Mouse (Mus musculus) midbrain, postnatal 0 days (tissue): ENCODE measurements around the gene Rpl22. TPM values are rescaled to one million over a fixed set of nuclear protein-coding genes. Genes with fewer than 3 reads are reported as not detected.

Experiments used
- ATAC-seq: fragments of 200-750 bp; cut with Nextera tagmentation; 2 replicates; pipeline ENCODE4 v1.8.0; 2017; ENCODE audit warnings: moderate number of reproducible peaks, mild to moderate bottlenecking, moderate TSS enrichment, moderate library complexity; ENCODE audit not compliant: low FRiP score
- DNase-seq: peaks from one replicate; pipeline ENCODE4 v3.0.0-alpha.2; 2015; ENCODE audit warnings: low spot score
- H3K27ac ChIP-seq: fragments of 300-500 bp; sonication (generic); 2 replicates; pipeline ENCODE4 v1.5.1; 2014; ENCODE audit warnings: low read depth, mild to moderate bottlenecking, low read length, mixed read lengths
- H3K27me3 ChIP-seq: fragments of 300-500 bp; sonication (generic); 2 replicates; pipeline ENCODE4 v1.6.1; 2014; ENCODE audit warnings: low read length, control low read depth, mixed read lengths; ENCODE audit not compliant: insufficient read depth
- H3K36me3 ChIP-seq: fragments of 300-500 bp; sonication (generic); 2 replicates; pipeline ENCODE4 v1.6.1; 2014; ENCODE audit warnings: low read length, control low read depth, mixed read lengths; ENCODE audit not compliant: insufficient read depth
- H3K4me1 ChIP-seq: fragments of 300-500 bp; sonication (generic); 2 replicates; pipeline ENCODE4 v1.6.1; 2014; ENCODE audit warnings: mild to moderate bottlenecking, control low read depth, antibody characterized with exemption, low read length, mixed read lengths; ENCODE audit not compliant: insufficient read depth
- H3K4me2 ChIP-seq: fragments of 300-500 bp; sonication (generic); 2 replicates; pipeline ENCODE4 v1.6.1; 2014; ENCODE audit warnings: low read depth, mild to moderate bottlenecking, low read length, mixed read lengths; ENCODE audit not compliant: poor library complexity, severe bottlenecking
- H3K4me3 ChIP-seq: fragments of 300-500 bp; sonication (generic); 2 replicates; pipeline ENCODE4 v1.5.1; 2014; ENCODE audit warnings: low read depth, mild to moderate bottlenecking, low read length, moderate library complexity
- H3K9ac ChIP-seq: fragments of 300-500 bp; sonication (generic); replicated peaks from 2 replicates; pipeline ENCODE4 v1.6.1; 2014; ENCODE audit warnings: mild to moderate bottlenecking, low read length, moderate library complexity, mixed read lengths; ENCODE audit not compliant: poor library complexity, severe bottlenecking
- H3K9me3 ChIP-seq: fragments of 300-500 bp; sonication (generic); 2 replicates; pipeline ENCODE4 v1.6.1; 2016; ENCODE audit warnings: low read length, control low read depth
- CTCF ChIP-seq: IDR thresholded peaks from 2 replicates; pipeline ENCODE4 v1.5.1; 2016; ENCODE audit warnings: antibody characterized with exemption, mild to moderate bottlenecking
- WGBS: fragments of 180-500 bp; shearing (Covaris S2); extraction: QIAGEN DNeasy Blood & Tissue Kit; methylation state at CpG from one replicate; pipeline ENCODE4 v1.1.7; 2014; 5-methylcytosine and 5-hydroxymethylcytosine counted together
- polyA plus RNA-seq: library from polyadenylated mRNA; unstranded; fragments of >200 nt; fragmentation: Nextera tagmentation; extraction: Ambion mirVana; gene quantifications from 2 replicates; pipeline ENCODE4 v1.2.1, GENCODE M21; 2015
- total RNA-seq: library from RNA; depleted of rRNA; stranded (reverse); fragments of >200 nt; gene quantifications from 2 replicates; pipeline ENCODE4 v1.2.3, GENCODE M21; 2014

Rpl22 gene
- total and polyA plus RNA-seq, 2 experiments from 2014 or later = 148 to 177 TPM

- Histone ChIP-seq H3K4me2 (peak overlapping the region; percentile 85), H3K4me3 (no peak overlapping the region), H3K27me3 (no peaks in the 10 kb centered on the region), H3K9ac (no peak overlapping the region), H3K27ac (no peak overlapping the region), H3K9me3 (no peaks in the 10 kb centered on the region), H3K4me1 (0 out of 2 replicates have a peak, but pooled peaks cover 8% of the 10 kb centered on the region), H3K36me3 (peaks cover 34% of the 10 kb centered on the region)
- TF ChIP-seq CTCF = no peak
- WGBS = 81% methylated on average over 14 of the region's 14 CpGs
- ATAC-seq = no peak
- DNase-seq = no peak
Observed at GRCm38 (mm10) chr4:152298836-152299235, 26.7 kb upstream of the Rpl22 start.

- no peaks in the 10 kb centered on the region for H3K9me3 ChIP-seq
- H3K27ac ChIP-seq = no peak overlapping the region
- no peaks in the 10 kb centered on the region for H3K27me3 ChIP-seq
- peaks cover 46% of the 10 kb centered on the region for H3K36me3 ChIP-seq
- 88% methylated on average over 8 of the region's 8 CpGs for WGBS
- no peak for TF ChIP-seq CTCF
- H3K4me2 ChIP-seq = no peak overlapping the region
- ATAC-seq (no peak), DNase-seq (no peak)
- no peak overlapping the region for H3K9ac ChIP-seq
- no peak overlapping the region for H3K4me3 ChIP-seq
- 0 out of 2 replicates have a peak, but pooled peaks cover 8% of the 10 kb centered on the region for H3K4me1 ChIP-seq
Observed at GRCm38 (mm10) chr4:152300375-152300774, 25.2 kb upstream of the Rpl22 start.

- Histone ChIP-seq H3K27me3 (no peaks in the 10 kb centered on the region), H3K9me3 (no peaks in the 10 kb centered on the region), H3K4me3 (no peak overlapping the region), H3K36me3 (peaks cover 46% of the 10 kb centered on the region), H3K4me1 (0 out of 2 replicates have a peak, but pooled peaks cover 8% of the 10 kb centered on the region), H3K27ac (no peak overlapping the region), H3K4me2 (no peak overlapping the region), H3K9ac (no peak overlapping the region)
- WGBS = 54% methylated on average over 11 of the region's 11 CpGs
- no peak for ATAC-seq
- no peak for TF ChIP-seq CTCF
- no peak for DNase-seq
Observed at GRCm38 (mm10) chr4:152302012-152302411, 23.5 kb upstream of the Rpl22 start.

- DNase-seq = no peak
- TF ChIP-seq CTCF = no peak
- H3K9me3 ChIP-seq = no peaks in the 10 kb centered on the region
- 0 out of 2 replicates have a peak, but pooled peaks cover 5% of the 10 kb centered on the region for H3K4me1 ChIP-seq
- H3K9ac ChIP-seq = no peak overlapping the region
- no peaks in the 10 kb centered on the region for H3K27me3 ChIP-seq
- no peak overlapping the region for H3K4me3 ChIP-seq
- no peak for ATAC-seq
- no peak overlapping the region for H3K4me2 ChIP-seq
- H3K27ac ChIP-seq = no peak overlapping the region
- peaks cover 46% of the 10 kb centered on the region for H3K36me3 ChIP-seq
- WGBS = 92% methylated on average over 10 of the region's 10 CpGs
Observed at GRCm38 (mm10) chr4:152303172-152303571, 22.4 kb upstream of the Rpl22 start.

GRCm38 (mm10) chr4:152304685-152305084 is 20.9 kb upstream of the Rpl22 start:
- no peaks in the 10 kb centered on the region for H3K9me3 ChIP-seq
- 92% methylated on average over 6 of the region's 6 CpGs for WGBS
- DNase-seq (peak; percentile 84), ATAC-seq (peak; percentile 53; the same call in 1 of the 2 replicates)
- H3K4me3 ChIP-seq = no peak overlapping the region
- peaks cover 49% of the 10 kb centered on the region for H3K36me3 ChIP-seq
- no peak overlapping the region for H3K9ac ChIP-seq
- no peak overlapping the region for H3K4me2 ChIP-seq
- H3K27ac ChIP-seq = no peak overlapping the region
- TF ChIP-seq CTCF = no peak
- no peaks in the 10 kb centered on the region for H3K4me1 ChIP-seq
- no peaks in the 10 kb centered on the region for H3K27me3 ChIP-seq

GRCm38 (mm10) chr4:152305991-152306390 is 19.6 kb upstream of the Rpl22 start:
- Histone ChIP-seq H3K4me3 (no peak overlapping the region), H3K36me3 (peaks cover 36% of the 10 kb centered on the region), H3K4me2 (no peak overlapping the region), H3K27me3 (peaks cover 12% of the 10 kb centered on the region; the same call in 1 of the 2 replicates), H3K4me1 (no peaks in the 10 kb centered on the region), H3K9me3 (no peaks in the 10 kb centered on the region), H3K27ac (no peak overlapping the region), H3K9ac (no peak overlapping the region)
- no peak for ATAC-seq
- WGBS = 82% methylated on average over 6 of the region's 6 CpGs
- no peak for TF ChIP-seq CTCF
- no peak for DNase-seq
